Mouse (Mus musculus) embryo, embryonic 9.5 days (tissue): ENCODE measurements around the gene Atf7.

Source experiments
- DNase-seq: peaks from one replicate; pipeline ENCODE4 v3.0.0-alpha.2; 2017; ENCODE audit errors: extremely low spot score

Gene Atf7

GRCm38 (mm10) chr15:102499851-102500250 lies 125.4 kb downstream of the Atf7 start:
- DNase-seq: no peak

GRCm38 (mm10) chr15:102499370-102499769 lies 125.9 kb downstream of the Atf7 start:
- no peak for DNase-seq

GRCm38 (mm10) chr15:102498322-102498721 lies 126.9 kb downstream of the Atf7 start:
- DNase-seq: no peak

- DNase-seq: no peak
Measured at GRCm38 (mm10) chr15:102487664-102488063, 137.6 kb downstream of the Atf7 start.

GRCm38 (mm10) chr15:102485853-102486252 lies 139.4 kb downstream of the Atf7 start:
- DNase-seq: no peak

GRCm38 (mm10) chr15:102483136-102483535 lies 142.1 kb downstream of the Atf7 start:
- no peak for DNase-seq
